Mouse (Mus musculus): ENCODE results near the gene Arap1. TPM values are rescaled to one million over a fixed set of nuclear protein-coding genes. Genes with fewer than 3 reads are reported as not detected.

The Arap1 gene
- total and polyA plus RNA-seq, 2 experiments from 2014 or later: 6.9 to 30.0 TPM

DNA sequence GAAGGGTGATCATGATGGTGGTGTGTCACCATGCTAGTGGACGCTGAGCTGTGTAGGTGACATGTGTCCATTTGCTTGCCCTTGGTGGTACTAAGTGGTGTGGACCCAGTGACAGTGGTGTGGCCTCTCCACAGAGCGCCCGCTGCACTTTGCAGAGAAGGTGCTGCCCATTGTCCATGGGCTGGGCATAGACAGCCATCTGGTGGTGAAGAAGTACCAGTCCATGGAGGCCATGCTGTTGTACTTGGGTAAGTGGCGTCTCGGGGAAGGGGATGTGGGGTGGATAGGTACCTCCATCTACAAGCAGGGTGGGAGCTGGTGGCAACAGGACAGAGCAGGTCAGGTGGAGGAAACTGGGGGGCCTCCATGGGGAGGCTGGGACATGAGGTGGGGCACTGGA, 56.0 kb downstream of the Arap1 start:
- no peak overlapping the region for H3K27ac ChIP-seq (ENCODE audit: low read depth, low read length)
- H3K27me3 ChIP-seq (ENCODE audit: insufficient read depth, low read length): no peaks in the 10 kb centered on the region
- H3K4me3 ChIP-seq (ENCODE audit: low read depth, low read length): no peak overlapping the region
- TF ChIP-seq CTCF (IDR thresholded peaks at IDR 0.05): peak; percentile 44; the same call in 1 of the 2 replicates
- no peak overlapping the region for H3K9ac ChIP-seq (replicated peaks; ENCODE audit: low read length, poor library complexity, severe bottlenecking)
- ATAC-seq (ENCODE audit: low FRiP score) (no peak), DNase-seq (ENCODE audit: low spot score) (no peak)
- no peaks in the 10 kb centered on the region for H3K9me3 ChIP-seq (ENCODE audit: low read length)
- H3K4me1 ChIP-seq (ENCODE audit: insufficient read depth, low read length): no peaks in the 10 kb centered on the region
- no peak overlapping the region for H3K4me2 ChIP-seq (ENCODE audit: low read depth, low read length, poor library complexity, severe bottlenecking)
- no peaks in the 10 kb centered on the region for H3K36me3 ChIP-seq (ENCODE audit: insufficient read depth, low read length)
- 99% methylated on average over 5 of the region's 5 CpGs for WGBS

DNA sequence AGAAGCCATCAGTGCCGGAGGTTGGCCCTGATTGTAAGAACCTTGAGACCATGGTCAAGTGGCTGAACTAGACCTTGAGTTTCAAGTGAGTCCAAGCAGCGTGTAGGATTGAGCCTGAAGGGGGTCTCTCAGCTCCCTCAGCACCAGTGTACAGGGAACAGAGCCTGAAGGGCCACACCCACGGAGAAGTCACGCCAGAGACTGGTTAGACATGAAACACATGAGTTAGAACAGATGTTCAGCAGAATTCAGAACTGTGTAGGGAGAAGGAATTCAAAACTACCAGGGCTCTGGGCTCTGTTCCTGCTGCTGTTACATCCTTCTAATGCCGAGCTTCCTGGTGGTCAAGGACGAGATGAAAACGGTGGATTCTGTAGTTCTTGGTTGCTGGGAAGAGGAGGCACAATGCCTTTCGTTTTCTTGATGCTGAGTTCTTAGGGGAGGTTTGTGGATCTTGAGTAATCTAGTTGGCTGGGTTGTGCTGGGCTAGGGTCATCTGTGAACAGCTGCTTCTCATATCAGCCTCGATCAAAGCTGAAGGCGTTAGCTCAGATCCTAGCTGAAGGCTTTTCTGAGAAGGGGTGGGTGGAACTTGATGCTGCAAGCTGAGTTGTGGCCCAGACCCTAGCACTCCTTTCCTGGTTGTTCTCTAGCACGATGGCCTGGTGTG, 62.5 kb downstream of the Arap1 start, which contains the start of gene Gm45837:
Gm45837 (plus strand) TSS at position 620 of the 670 bp plus-strand sequence.
- DNase-seq (ENCODE audit: low spot score) (no peak), ATAC-seq (ENCODE audit: low FRiP score) (no peak)
- H3K27ac ChIP-seq (ENCODE audit: low read depth, low read length): no peak within 1 kb of the TSS
- no peak within 1 kb of the TSS for H3K4me3 ChIP-seq (ENCODE audit: low read depth, low read length)
- no peak within 1 kb of the TSS for H3K9ac ChIP-seq (replicated peaks; ENCODE audit: low read length, poor library complexity, severe bottlenecking)
- peaks cover 9% of the 10 kb centered on the region; the same call in 1 of the 2 replicates for H3K4me1 ChIP-seq (ENCODE audit: insufficient read depth, low read length)
- H3K9me3 ChIP-seq (ENCODE audit: low read length): no peaks in the 10 kb centered on the region
- no peak for TF ChIP-seq CTCF (IDR thresholded peaks at IDR 0.05)
- WGBS: 87% methylated on average over 11 of the region's 11 CpGs
- no peak within 1 kb of the TSS for H3K4me2 ChIP-seq (ENCODE audit: low read depth, low read length, poor library complexity, severe bottlenecking)
- no peaks in the 10 kb centered on the region for H3K27me3 ChIP-seq (ENCODE audit: insufficient read depth, low read length)
- no peaks in the 10 kb centered on the region for H3K36me3 ChIP-seq (ENCODE audit: insufficient read depth, low read length)

DNA sequence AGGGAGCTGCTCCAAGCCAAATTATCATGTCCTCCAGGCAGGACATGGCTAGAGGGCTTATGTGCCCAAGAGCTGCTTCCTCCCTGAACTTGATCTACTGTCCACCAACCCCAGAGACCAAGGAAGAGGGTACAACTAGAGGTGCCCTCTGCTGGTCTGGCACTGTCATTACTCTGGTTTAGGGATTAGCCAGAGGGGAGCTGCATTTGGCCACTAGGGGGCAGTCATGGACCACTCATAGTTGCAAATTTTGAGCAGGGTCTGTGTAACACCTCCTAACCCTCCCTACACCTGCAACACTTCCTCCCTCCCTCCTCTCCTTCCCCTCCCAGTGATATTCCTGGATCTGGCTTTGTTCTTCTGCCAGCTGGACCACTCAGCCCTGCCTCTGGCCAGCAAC, 64.9 kb downstream of the Arap1 start:
- TF ChIP-seq CTCF (IDR thresholded peaks at IDR 0.05): peak; percentile 100
- Histone ChIP-seq H3K4me1 (ENCODE audit: insufficient read depth, low read length) (peaks cover 12% of the 10 kb centered on the region; the same call in 1 of the 2 replicates), H3K9me3 (ENCODE audit: low read length) (no peaks in the 10 kb centered on the region), H3K36me3 (ENCODE audit: insufficient read depth, low read length) (no peaks in the 10 kb centered on the region), H3K27ac (ENCODE audit: low read depth, low read length) (no peak overlapping the region), H3K27me3 (ENCODE audit: insufficient read depth, low read length) (no peaks in the 10 kb centered on the region), H3K4me2 (ENCODE audit: low read depth, low read length, poor library complexity, severe bottlenecking) (no peak overlapping the region), H3K4me3 (ENCODE audit: low read depth, low read length) (no peak overlapping the region), H3K9ac (replicated peaks; ENCODE audit: low read length, poor library complexity, severe bottlenecking) (no peak overlapping the region)
- peak; percentile 47 for ATAC-seq (ENCODE audit: low FRiP score)
- peak; percentile 89 for DNase-seq (ENCODE audit: low spot score)

DNA sequence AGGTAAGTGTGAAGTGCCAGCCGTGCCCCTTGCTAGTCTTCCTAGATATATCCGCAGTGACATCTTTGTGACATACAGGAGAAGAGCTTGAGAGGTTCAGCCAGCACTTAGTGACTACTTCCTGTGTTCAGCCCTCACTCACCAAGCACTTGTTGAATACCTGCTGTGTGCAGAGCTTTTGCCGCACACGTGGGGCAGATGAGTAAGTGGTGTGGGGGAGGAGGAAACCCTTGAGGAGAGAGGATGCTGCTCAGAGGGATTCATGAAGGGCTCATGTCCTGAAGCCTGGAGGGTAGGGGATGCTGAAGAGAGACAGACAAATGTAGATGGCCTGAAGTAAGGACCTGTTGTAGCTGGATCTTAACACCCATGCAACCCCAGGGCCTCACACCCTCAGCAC, 66.3 kb downstream of the Arap1 start:
- H3K9me3 ChIP-seq (ENCODE audit: low read length): no peaks in the 10 kb centered on the region
- no peaks in the 10 kb centered on the region for H3K36me3 ChIP-seq (ENCODE audit: insufficient read depth, low read length)
- H3K9ac ChIP-seq (replicated peaks; ENCODE audit: low read length, poor library complexity, severe bottlenecking): no peak overlapping the region
- H3K4me1 ChIP-seq (ENCODE audit: insufficient read depth, low read length): peaks cover 12% of the 10 kb centered on the region; the same call in 1 of the 2 replicates
- no peak overlapping the region for H3K27ac ChIP-seq (ENCODE audit: low read depth, low read length)
- ATAC-seq (ENCODE audit: low FRiP score) (no peak), DNase-seq (ENCODE audit: low spot score) (no peak)
- no peak overlapping the region for H3K4me3 ChIP-seq (ENCODE audit: low read depth, low read length)
- TF ChIP-seq CTCF (IDR thresholded peaks at IDR 0.05): no peak
- no peak overlapping the region for H3K4me2 ChIP-seq (ENCODE audit: low read depth, low read length, poor library complexity, severe bottlenecking)
- no peaks in the 10 kb centered on the region for H3K27me3 ChIP-seq (ENCODE audit: insufficient read depth, low read length)
- WGBS: 52% methylated on average over 4 of the region's 4 CpGs

- Histone ChIP-seq H3K4me3 (ENCODE audit: low read depth, low read length) (no peak overlapping the region), H3K27me3 (ENCODE audit: insufficient read depth, low read length) (peaks cover 2% of the 10 kb centered on the region; the same call in 1 of the 2 replicates), H3K27ac (ENCODE audit: low read depth, low read length) (peak overlapping the region; percentile 47; the same call in 1 of the 2 replicates), H3K9me3 (ENCODE audit: low read length) (no peaks in the 10 kb centered on the region), H3K9ac (replicated peaks; ENCODE audit: low read length, poor library complexity, severe bottlenecking) (no peak overlapping the region), H3K4me2 (ENCODE audit: low read depth, low read length, poor library complexity, severe bottlenecking) (no peak overlapping the region), H3K36me3 (ENCODE audit: insufficient read depth, low read length) (no peaks in the 10 kb centered on the region), H3K4me1 (ENCODE audit: insufficient read depth, low read length) (peaks cover 16% of the 10 kb centered on the region; the same call in 1 of the 2 replicates)
- WGBS: 31% methylated on average over 6 of the region's 7 CpGs
- TF ChIP-seq CTCF (IDR thresholded peaks at IDR 0.05): no peak
- ATAC-seq (ENCODE audit: low FRiP score) (peak; percentile 53), DNase-seq (ENCODE audit: low spot score) (peak; percentile 36)
Observed at GRCm38 (mm10) chr7:101414661-101415511, 67.0 kb downstream of the Arap1 start.
